Mouse (Mus musculus): ENCODE measurements around the gene Adar. TPM values are rescaled to one million over a fixed set of nuclear protein-coding genes. Genes with fewer than 3 reads are reported as not detected.

Adar gene
- polyA plus RNA-seq, 1 experiment = 6.3 TPM

GRCm38 (mm10) chr3:89802876-89803275 lies 88.1 kb downstream of the Adar start:
- no peak overlapping the region for H3K4me3 ChIP-seq (replicated peaks)
- H3K4me1 ChIP-seq = peaks cover 20% of the 10 kb centered on the region
- peaks cover 5% of the 10 kb centered on the region; the same call in 1 of the 2 replicates for H3K9me3 ChIP-seq
- no peaks in the 10 kb centered on the region for H3K36me3 ChIP-seq (replicated peaks; ENCODE audit: low read length)
- TF ChIP-seq GATA1 (IDR thresholded peaks at IDR 0.05; ENCODE audit: borderline replicate concordance, low read length) (no peak), FLI1 (IDR thresholded peaks at IDR 0.05; ENCODE audit: low read length) (no peak)
- H3K27me3 ChIP-seq (replicated peaks) = peaks cover 18% of the 10 kb centered on the region

Other genes starting within 250 kb of the Adar start
- not detected in 2 replicates for gene Kcnn3, start 194.9 kb upstream of the Adar start, polyA plus RNA-seq (2012; ENCODE audit: insufficient read depth, low replicate concordance)
- gene Chrnb2, start 49.6 kb downstream of the Adar start, polyA plus RNA-seq (2012; ENCODE audit: insufficient read depth, low replicate concordance) = 0.04 TPM in 1 of 2 replicates, not detected in the other
- gene Ube2q1, start 58.6 kb downstream of the Adar start, polyA plus RNA-seq (2012; ENCODE audit: insufficient read depth, low replicate concordance) = 35.2 and 80.6 TPM in 2 replicates
- gene She, start 116.3 kb downstream of the Adar start, polyA plus RNA-seq (2012; ENCODE audit: insufficient read depth, low replicate concordance) = not detected in 2 replicates
- gene Il6ra, start 198.2 kb downstream of the Adar start, polyA plus RNA-seq (2012; ENCODE audit: insufficient read depth, low replicate concordance) = 6.3 and 10.8 TPM in 2 replicates
- gene Atp8b2, start 248.5 kb downstream of the Adar start, polyA plus RNA-seq (2012; ENCODE audit: insufficient read depth, low replicate concordance) = 4.2 and 6.1 TPM in 2 replicates

Data from megakaryocyte, embryonic 14.5 days (primary cell).